Mouse (Mus musculus) layer of hippocampus, postnatal 25 days (tissue): Measurements from ENCODE around the gene Il9. TPM values are rescaled to one million over a fixed set of nuclear protein-coding genes. Genes with fewer than 3 reads are reported as not detected.

Experiments
- DNase-seq, 2 experiments: peaks; one replicate each; pipeline ENCODE4 v3.0.0; 2022; ENCODE audit warnings: mixed read lengths in 2 of 2, low spot score in 1 of 2; ENCODE audit errors: extremely low spot score in 1 of 2
- total RNA-seq, 2 experiments: library from RNA; stranded (reverse); gene quantifications; 2 replicates each; pipeline ENCODE4 v1.2.3; 2021

Il9 gene
- total RNA-seq, 2 experiments from 2014 or later = not detected

DNA sequence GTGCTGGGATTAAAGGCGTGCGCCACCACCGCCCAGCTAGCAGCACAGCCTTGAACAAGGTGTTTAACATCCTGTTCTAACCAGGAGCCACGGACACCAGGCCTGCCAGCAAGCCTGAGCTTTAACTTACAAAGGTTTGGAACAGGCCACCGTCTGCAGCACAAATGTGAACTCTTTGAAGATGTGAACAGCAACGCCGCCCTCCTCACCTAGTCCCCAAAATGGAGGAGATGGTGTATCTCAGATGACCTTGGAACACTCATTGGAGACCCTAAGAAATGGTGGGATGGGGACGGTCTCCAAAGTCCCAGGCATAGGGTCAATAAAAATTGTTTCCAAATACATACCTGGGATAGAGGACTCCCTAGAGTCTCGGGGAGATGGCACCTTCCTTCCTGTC is 9.4 kb downstream of the Il9 start:
- no peak for DNase-seq

DNA sequence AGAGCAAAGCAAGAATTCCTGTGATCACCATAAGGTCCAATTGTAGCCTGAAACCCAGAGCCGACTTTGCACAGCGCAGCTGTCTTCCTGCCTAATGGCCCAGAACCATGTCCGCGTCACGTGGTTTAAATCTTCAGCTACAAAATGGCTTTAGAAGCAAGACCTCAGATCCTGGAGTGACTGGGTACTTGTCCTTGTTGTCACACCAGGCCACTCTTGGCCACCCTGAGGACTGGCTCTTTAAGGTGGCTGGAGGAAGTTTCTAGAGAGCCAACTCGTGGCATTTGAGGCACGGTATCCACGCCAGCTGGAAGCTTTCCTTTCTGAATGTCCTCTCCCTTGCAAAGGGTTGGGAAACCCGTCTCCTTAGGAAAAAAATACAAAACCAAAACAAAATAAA is 10.1 kb downstream of the Il9 start:
- no peak for DNase-seq

GRCm38 (mm10) chr13:56471211-56471610 is 10.8 kb downstream of the Il9 start:
- DNase-seq = no peak

DNA sequence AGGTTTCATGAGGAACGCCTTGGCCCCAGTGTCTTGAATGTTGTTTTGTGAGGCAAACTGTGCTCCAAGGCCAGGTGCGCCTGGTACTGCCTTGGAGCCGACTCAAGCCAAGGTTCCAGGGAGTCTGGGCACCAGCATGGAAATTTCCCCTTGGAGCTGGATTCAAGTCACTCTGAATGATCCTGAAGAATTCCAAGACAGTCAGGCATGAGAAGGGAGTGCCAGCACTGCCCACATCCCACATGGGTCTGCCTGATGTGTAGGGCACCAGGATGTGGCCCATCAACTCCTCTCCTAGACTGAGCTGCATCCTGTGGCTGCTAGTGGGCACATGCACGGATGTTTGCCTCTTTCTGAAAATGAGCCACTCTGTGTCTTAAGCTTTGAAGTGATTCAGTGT is 13.5 kb downstream of the Il9 start:
- no peak for DNase-seq

DNA sequence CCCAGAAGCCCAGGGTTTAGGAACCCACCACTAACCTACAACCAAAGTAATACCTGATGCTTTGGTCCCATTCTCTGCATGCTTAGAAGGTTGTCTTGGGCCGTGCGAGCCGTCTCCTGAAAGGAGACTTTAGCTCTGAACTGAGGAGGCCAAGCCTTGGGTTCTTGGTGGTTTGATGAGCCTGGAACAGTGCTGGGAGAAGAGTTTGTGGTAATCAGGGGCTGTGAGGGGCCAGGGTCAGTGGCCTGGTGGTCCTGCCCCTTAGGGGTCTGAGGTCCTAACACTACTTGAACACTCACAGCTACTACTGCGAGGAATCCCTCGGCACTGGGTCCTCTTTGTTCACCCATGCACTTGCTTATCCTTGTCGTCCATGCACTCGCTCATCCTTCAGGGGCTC is 14.3 kb downstream of the Il9 start:
- DNase-seq = no peak

GRCm38 (mm10) chr13:56463750-56464149 is 18.3 kb downstream of the Il9 start:
- no peak for DNase-seq

DNA sequence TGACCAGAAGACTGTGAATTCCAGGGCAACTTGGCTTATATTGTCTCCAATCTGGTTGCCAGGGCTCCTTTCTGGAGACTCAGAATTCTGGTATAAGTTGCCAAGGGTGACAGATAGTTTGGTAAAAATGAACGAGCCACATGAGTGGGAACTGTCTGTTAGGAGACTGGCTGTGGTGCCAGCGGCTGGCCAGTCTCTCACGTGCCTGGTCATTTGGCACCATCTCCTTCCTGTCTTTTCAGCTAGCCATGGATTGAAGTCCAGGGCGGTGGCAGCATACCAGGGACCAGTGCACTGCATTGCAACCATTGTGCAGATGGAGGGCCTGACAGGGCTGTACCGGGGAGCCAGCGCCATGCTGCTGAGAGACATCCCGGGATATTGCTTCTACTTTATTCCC is 18.8 kb downstream of the Il9 start:
- no peak for DNase-seq

- DNase-seq = no peak
These were observed 19.3 kb downstream of the Il9 start for GRCm38 (mm10) chr13:56462791-56463190.

- no peak for DNase-seq
These were observed 20.6 kb downstream of the Il9 start for GRCm38 (mm10) chr13:56461460-56461859.

DNA sequence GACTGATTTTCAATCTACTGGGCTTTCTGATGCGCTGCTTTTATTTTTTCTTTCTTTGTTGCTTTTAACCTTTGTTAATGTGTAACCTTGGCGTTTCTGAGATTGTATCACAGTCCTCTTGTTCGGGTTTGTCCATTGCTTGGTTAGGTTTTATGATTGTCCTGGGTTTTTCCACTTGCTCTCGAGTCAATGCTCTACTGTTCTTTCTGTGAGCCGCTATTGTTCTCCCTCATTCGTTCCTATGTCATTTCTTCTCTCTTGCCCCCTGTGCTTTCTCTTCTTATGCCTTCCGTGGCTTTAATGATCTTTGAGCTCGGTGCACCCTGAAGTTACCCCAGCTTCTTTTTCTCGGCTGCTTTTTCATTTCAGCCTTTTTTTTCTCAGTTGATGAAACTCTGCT is 24.0 kb downstream of the Il9 start:
- no peak for DNase-seq

GRCm38 (mm10) chr13:56450035-56450434 is 32.0 kb downstream of the Il9 start:
- DNase-seq = no peak

DNA sequence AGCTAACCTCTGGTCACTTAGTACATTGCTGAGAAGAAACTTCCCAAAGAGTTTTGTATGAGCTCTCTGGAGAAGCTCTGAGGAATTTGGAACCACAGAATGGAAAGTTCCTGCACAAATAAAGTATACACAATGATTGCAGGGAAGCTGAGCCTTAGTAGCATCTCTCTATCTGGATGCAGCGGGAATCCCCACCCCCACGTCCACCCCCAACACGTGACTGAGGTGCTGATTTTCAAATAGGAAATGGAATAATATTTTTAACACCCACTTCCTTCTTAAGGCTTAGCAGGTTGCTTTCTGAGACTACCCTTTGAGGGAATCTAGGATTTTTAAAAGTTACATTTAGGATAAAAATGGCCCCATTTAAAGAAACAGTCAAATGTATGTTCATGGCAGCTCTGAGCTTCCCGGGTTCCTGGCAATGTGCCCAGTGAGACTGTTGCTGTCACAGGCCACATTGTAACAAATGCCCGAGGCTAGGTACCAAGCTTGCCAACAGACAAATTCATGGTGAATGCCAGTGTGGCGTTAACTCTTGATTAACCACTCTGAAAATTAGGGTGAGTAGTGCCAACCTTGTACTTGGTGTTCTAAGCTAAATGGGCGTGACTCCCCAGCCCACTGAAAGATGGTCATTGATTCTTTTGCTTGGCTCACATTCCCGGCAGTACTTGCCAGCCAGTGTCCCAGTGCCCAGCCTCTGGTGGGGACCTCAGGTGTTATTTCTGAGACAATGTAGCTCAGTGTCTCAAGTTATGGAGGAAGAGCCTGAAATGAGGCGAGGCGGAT is 32.6 kb downstream of the Il9 start:
- peak in 1 of 2 experiments; percentile 31 for DNase-seq

DNA sequence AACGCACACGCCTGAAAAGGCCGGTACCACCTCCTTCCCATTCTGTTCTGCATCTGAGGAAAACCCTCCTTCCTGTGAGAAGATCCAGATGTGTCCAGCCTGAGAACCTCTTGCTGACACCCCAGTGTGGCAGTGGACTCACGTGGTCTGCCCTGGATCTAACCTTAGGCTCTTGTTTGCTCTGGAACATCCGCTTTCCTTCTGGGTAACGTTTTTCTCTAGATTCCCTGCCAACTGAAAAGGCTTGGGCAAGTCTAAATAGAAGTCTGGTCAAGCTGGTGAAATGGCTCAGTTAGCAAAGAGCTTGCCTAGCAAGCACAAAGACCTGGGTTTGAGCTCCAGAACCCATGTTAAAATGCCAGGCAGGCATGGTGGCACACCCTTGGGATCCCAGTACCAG is 37.0 kb downstream of the Il9 start:
- DNase-seq = no peak

DNA sequence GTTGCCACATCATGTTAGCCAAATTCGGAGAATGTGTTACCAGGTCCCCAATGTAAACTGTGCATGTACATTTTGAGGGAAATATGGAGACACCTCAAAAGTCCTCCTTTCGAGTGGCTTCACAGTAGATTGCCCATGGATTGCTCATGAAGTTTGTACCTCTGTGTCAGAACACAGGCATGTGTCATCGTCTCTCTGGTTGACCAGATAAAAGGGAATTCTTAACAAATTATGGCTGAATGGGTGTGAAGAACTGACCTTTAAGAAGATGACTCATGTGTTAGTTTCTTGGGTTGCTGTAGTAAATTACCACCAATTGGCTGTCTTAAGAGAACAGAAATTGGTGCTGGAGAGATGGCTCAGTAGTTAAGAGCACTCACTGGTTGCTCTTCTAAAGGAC is 37.9 kb downstream of the Il9 start:
- no peak for DNase-seq

DNA sequence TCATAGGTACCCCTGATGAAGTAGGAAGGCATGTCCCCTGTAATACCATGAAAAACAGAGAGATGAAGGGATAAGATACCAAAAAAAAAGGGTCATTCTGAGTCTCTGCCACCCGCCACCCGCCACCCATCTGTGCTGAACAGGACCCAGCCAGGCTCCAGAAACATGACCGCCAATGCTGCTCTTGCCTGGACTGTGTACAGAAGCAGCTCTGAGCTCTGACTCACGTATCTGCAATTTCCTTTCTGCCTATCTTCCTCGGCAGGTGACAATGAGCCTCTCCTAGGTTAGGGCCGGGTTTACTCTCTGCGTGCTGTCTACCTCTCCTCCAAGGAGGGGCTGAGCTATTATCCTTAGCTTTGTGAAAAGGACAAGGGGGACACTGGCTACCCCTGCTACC is 38.6 kb downstream of the Il9 start:
- no peak for DNase-seq

- DNase-seq = no peak
These were observed 43.6 kb downstream of the Il9 start, which contains the start of gene Slc25a48 for GRCm38 (mm10) chr13:56438211-56439075. Slc25a48 (plus strand) TSS chr13:56438355.

DNA sequence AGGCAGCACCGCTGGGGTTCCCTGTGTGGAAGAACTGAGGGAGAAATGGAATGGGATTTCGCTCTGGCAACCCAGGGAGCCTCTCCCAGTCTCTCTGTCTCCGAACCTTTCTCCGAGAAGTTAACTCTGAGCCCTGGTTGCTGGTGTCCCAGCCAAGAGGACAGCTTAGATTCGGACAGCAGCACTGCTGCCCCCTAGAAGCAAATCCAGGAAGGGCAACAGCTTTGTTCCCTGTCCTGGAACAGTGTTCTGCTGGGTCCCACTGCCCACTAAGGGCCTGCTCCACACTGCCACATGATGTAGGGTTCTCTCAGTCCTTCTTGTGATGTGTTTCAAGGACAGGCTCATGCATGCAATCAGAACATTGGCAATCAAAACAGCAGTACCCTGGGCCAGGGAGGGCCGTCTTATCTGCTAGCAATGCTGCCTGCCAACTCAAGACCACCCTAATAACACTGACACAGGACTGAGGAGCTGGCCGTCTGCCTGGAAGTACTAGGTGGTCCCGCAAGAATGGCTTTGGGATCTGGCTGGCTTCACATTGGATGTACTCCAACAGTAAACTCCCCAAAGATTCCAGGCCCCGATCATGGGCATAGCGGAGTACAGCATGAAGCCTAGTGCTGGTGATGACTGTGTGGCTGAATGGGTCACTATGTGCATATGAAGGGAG is 46.3 kb downstream of the Il9 start:
- DNase-seq = no peak

DNA sequence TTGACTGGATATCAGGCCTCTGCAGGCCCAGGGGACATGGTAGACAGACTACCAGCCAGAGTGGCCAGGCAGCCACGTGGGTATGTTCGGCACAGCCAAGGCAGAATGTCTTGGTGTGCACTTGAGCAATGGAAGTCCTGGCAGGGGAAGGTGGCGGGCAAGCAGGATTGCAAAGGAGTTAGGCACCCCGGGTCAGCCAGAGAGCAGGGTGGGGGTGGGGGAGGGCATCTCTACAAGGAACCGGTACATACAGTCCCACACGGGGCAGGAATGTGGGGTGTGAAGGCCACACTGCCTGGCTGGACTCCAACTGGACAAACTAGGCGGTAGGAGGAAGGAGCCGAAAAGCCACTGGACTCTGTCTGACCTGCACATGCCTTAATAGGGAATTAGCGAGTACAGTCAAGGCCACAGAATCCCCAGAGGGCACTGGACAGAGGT is 47.7 kb downstream of the Il9 start:
- DNase-seq = no peak

DNA sequence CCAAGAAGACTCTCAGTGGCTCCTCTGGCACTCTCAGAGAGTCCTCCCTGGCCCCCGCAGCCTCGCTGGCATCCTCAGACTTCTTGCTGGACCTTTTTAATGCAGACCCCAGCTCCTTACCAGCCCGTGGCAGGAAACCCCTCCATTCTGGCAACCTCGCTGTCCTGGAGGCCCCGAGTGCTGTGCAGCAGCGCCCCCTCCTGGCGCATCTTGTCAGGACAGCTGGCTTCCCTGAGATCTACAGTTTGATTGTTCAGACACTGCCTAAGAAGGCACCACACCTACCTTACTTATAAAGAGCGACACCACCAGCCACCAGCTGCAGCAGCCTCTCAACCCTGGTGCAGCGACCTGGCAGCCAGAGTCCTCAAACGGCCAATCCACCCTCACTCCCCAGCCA is 48.6 kb downstream of the Il9 start:
- peak; percentile 72 to 81 for DNase-seq

- DNase-seq = no peak
These were observed 49.5 kb downstream of the Il9 start for GRCm38 (mm10) chr13:56432496-56432895.
